Mouse (Mus musculus): Measurements from ENCODE around the gene Tjp2. TPM values are rescaled to one million over a fixed set of nuclear protein-coding genes. Genes with fewer than 3 reads are reported as not detected.

Tjp2 gene
- total and polyA plus RNA-seq, 3 experiments, result 9.0 to 17.8 (median 13.7) TPM

- no peak overlapping the region for H3K4me3 ChIP-seq (replicated peaks in 1 of 3; ENCODE audit: low read depth in 2 of 3, low read length in 2 of 3, poor library complexity in 1 of 3)
- H3K27me3 ChIP-seq (replicated peaks), result no peaks in the 10 kb centered on the region
- H3K9ac ChIP-seq (ENCODE audit: insufficient read depth, low read depth), result no peak overlapping the region
- H3K9me3 ChIP-seq (replicated peaks; ENCODE audit: low read length), result no peaks in the 10 kb centered on the region
- no peak overlapping the region for H3K4me2 ChIP-seq (ENCODE audit: insufficient read depth, low read depth, poor library complexity, severe bottlenecking)
- H3K27ac ChIP-seq (ENCODE audit: insufficient read depth, low read depth), result no peak overlapping the region
- in situ Hi-C loops (cut with MboI; ENCODE audit: low pct_ligation_motif_present, low pct_unique_long_range_greater_than_20kb, low sequenced_read_pairs), result no loop called here
- no peak for TF ChIP-seq ZKSCAN1 (IDR thresholded peaks at IDR 0.05; ENCODE audit: borderline replicate concordance, low read depth, low read length)
- TF ChIP-seq E2F4 (IDR thresholded peaks at IDR 0.05; ENCODE audit: insufficient replicate concordance, low read depth, low read length), result no peak
- no peak for TF ChIP-seq USF2 (conservative IDR thresholded peaks at IDR 0.05; ENCODE audit: low read depth, low read length)
- TF ChIP-seq MAZ (IDR thresholded peaks at IDR 0.05; ENCODE audit: low read depth, low read length), result no peak
- no peak for TF ChIP-seq MEF2A (IDR thresholded peaks at IDR 0.05; ENCODE audit: borderline replicate concordance, low read depth, low read length)
- no peak for TF ChIP-seq POLR2AphosphoS2 (IDR thresholded peaks at IDR 0.05; ENCODE audit: low read depth, low read length)
- TF ChIP-seq ETS1 (conservative IDR thresholded peaks at IDR 0.05; ENCODE audit: low read depth, low read length), result no peak
- TF ChIP-seq TBP (conservative IDR thresholded peaks at IDR 0.05; ENCODE audit: low read depth, low read length), result no peak
- no peak for TF ChIP-seq SMC3 (IDR thresholded peaks at IDR 0.05; ENCODE audit: low read depth, low read length)
- TF ChIP-seq EP300 (IDR thresholded peaks at IDR 0.05; ENCODE audit: low read length), result no peak
- H3K36me3 ChIP-seq (replicated peaks in 1 of 2; ENCODE audit: control insufficient read depth in 1 of 2, insufficient read depth in 1 of 2, low read length in 1 of 2), result peaks cover 0 to 6% of the 10 kb centered on the region in 2 experiments
- H3K79me2 ChIP-seq (replicated peaks; ENCODE audit: control insufficient read depth, extremely low read depth, insufficient read depth, poor library complexity, severe bottlenecking), result no peaks in the 10 kb centered on the region; the same call in 1 of the 2 replicates
- H3K4me1 ChIP-seq (ENCODE audit: control insufficient read depth in 1 of 2, insufficient read depth in 2 of 2), result peaks cover 6 to 26% of the 10 kb centered on the region in 2 experiments
- DNase-seq (ENCODE audit: extremely low read depth), result no peak
- dilution Hi-C loops (cut with MboI; ENCODE audit: extremely low pct_ligation_motif_present, extremely low pct_unique_long_range_greater_than_20kb, low sequenced_read_pairs), result no loop called here
Observed at GRCm38 (mm10) chr19:24159751-24160150, 65.1 kb downstream of the Tjp2 start.

GRCm38 (mm10) chr19:24159334-24159733, 65.5 kb downstream of the Tjp2 start:
- no peak for TF ChIP-seq ZKSCAN1 (IDR thresholded peaks at IDR 0.05; ENCODE audit: borderline replicate concordance, low read depth, low read length)
- no peak for TF ChIP-seq SMC3 (IDR thresholded peaks at IDR 0.05; ENCODE audit: low read depth, low read length)
- TF ChIP-seq TCF12 (IDR thresholded peaks at IDR 0.05; ENCODE audit: low read depth, low read length), result no peak
- no peak for TF ChIP-seq POLR2AphosphoS2 (IDR thresholded peaks at IDR 0.05; ENCODE audit: low read depth, low read length)
- TF ChIP-seq SIN3A (IDR thresholded peaks at IDR 0.05; ENCODE audit: low read length), result no peak
- no peak for TF ChIP-seq ZNF384 (IDR thresholded peaks at IDR 0.05; ENCODE audit: low read depth, low read length)
- no peak for TF ChIP-seq MAFK (IDR thresholded peaks at IDR 0.05; ENCODE audit: insufficient replicate concordance, low read length)
- TF ChIP-seq MYC (IDR thresholded peaks at IDR 0.05; ENCODE audit: low read depth, low read length), result no peak
- TF ChIP-seq CHD2 (IDR thresholded peaks at IDR 0.05; ENCODE audit: low read length), result no peak
- no peak for TF ChIP-seq ETS1 (conservative IDR thresholded peaks at IDR 0.05; ENCODE audit: low read depth, low read length)
- no peak for TF ChIP-seq GABPA (IDR thresholded peaks at IDR 0.05; ENCODE audit: insufficient replicate concordance, low read depth, low read length)
- no peak for TF ChIP-seq JUN (IDR thresholded peaks at IDR 0.05; ENCODE audit: insufficient read depth, low read depth, low read length)
- no peak for TF ChIP-seq MAX (IDR thresholded peaks at IDR 0.05; ENCODE audit: low read length)
- TF ChIP-seq NELFE (IDR thresholded peaks at IDR 0.05; ENCODE audit: low read depth, low read length), result no peak
- no peak for TF ChIP-seq EP300 (IDR thresholded peaks at IDR 0.05; ENCODE audit: low read length)
- TF ChIP-seq KAT2A (IDR thresholded peaks at IDR 0.05; ENCODE audit: insufficient replicate concordance, low read length), result no peak
- no peak for TF ChIP-seq BHLHE40 (IDR thresholded peaks at IDR 0.05; ENCODE audit: low read depth, low read length)
- no peak for TF ChIP-seq ZMIZ1 (IDR thresholded peaks at IDR 0.05; ENCODE audit: low read depth, low read length)
- TF ChIP-seq UBTF (IDR thresholded peaks at IDR 0.05; ENCODE audit: low read depth, low read length), result no peak
- TF ChIP-seq USF2 (conservative IDR thresholded peaks at IDR 0.05; ENCODE audit: low read depth, low read length), result no peak
- Histone ChIP-seq H3K27me3 (replicated peaks) (no peaks in the 10 kb centered on the region), H3K4me3 (replicated peaks in 1 of 3; ENCODE audit: low read depth in 2 of 3, low read length in 2 of 3, poor library complexity in 1 of 3) (no peak overlapping the region), H3K9ac (ENCODE audit: insufficient read depth, low read depth) (no peak overlapping the region), H3K27ac (ENCODE audit: insufficient read depth, low read depth) (no peak overlapping the region), H3K36me3 (replicated peaks in 1 of 2; ENCODE audit: control insufficient read depth in 1 of 2, insufficient read depth in 1 of 2, low read length in 1 of 2) (peaks cover 0 to 6% of the 10 kb centered on the region in 2 experiments), H3K4me1 (ENCODE audit: control insufficient read depth in 1 of 2, insufficient read depth in 2 of 2) (peaks cover 5 to 24% of the 10 kb centered on the region in 2 experiments), H3K4me2 (ENCODE audit: insufficient read depth, low read depth, poor library complexity, severe bottlenecking) (no peak overlapping the region), H3K9me3 (replicated peaks; ENCODE audit: low read length) (no peaks in the 10 kb centered on the region), H3K79me2 (replicated peaks; ENCODE audit: control insufficient read depth, extremely low read depth, insufficient read depth, poor library complexity, severe bottlenecking) (no peaks in the 10 kb centered on the region; the same call in 1 of the 2 replicates)
- in situ Hi-C loops (cut with MboI; ENCODE audit: low pct_ligation_motif_present, low pct_unique_long_range_greater_than_20kb, low sequenced_read_pairs) (no loop called here), dilution Hi-C loops (cut with MboI; ENCODE audit: extremely low pct_ligation_motif_present, extremely low pct_unique_long_range_greater_than_20kb, low sequenced_read_pairs) (no loop called here)
- DNase-seq (ENCODE audit: extremely low read depth), result no peak
